Mouse (Mus musculus) lung, adult 18-20 months (tissue): ENCODE results near the gene Hnrnpll.

Experiments
- DNase-seq, 2 experiments: peaks; one replicate each; pipeline ENCODE4 v3.0.0; 2022; ENCODE audit warnings: mixed read lengths in 2 of 2

Hnrnpll gene

DNA sequence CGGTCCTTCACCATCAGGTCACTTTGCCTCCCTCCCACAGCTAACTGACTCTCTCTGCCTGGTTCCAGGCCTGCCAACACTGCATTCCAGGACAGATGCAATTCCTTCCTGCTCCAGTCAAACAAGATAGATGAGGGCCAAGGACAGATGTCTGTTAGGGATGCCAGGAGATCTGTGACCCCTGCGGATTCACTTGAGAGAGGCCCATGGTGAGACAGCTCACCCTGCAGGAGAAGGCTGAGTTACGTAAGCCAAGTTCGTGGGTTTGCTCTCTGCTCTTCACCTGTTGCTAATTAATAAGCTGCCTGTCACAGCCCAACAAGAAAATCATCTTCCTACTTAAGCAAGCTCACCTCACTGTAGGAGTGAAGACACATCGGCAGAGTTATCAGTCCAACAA, 63.1 kb downstream of the Hnrnpll start:
- DNase-seq: no peak

DNA sequence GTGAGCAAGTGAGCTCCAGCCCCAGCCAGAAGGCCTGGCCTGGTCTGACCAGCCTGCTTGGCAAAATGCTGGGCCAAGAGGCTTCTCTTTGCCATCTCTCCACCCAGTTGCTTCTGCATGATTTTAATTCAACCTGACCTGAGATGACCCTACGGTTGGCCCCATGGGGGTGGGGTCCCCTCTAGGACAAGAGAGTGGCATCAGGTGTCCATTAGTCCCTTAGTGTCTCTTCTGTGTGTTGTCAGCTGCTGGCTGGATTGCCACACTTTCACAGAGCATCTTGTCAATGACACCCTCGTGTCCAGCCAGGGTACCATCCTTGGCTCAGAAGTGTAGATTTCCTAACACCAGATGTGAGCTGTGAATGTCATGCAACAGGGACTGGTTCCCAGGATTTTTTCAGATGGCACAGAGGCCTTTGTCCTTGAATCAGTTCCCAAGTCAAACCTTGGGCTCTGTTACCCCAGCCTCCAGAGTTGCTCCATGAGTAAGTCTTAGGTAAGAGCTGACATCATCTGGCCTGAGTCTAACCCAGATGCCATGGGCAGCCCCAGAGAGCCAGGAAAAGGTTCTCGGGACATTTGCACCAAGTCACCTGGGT, 66.9 kb downstream of the Hnrnpll start:
- no peak for DNase-seq

DNA sequence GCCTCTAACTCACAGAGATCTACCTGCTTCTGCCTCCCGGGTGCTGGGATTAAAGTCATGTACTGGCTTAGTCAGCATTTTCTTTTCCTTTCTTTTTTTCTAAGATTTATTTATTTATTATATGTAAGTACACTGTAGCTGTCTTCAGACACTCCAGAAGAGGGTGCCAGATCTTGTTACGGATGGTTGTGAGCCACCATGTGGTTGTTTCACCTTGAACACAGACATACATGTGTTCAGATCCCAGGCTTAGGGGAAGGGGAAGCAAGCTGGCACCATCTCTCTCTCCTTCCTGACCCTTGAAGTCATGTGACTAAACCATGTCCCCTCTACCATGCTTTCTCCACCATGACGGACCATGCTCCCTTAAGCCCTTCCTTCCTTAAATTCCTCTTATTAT, 70.0 kb downstream of the Hnrnpll start:
- DNase-seq: no peak

DNA sequence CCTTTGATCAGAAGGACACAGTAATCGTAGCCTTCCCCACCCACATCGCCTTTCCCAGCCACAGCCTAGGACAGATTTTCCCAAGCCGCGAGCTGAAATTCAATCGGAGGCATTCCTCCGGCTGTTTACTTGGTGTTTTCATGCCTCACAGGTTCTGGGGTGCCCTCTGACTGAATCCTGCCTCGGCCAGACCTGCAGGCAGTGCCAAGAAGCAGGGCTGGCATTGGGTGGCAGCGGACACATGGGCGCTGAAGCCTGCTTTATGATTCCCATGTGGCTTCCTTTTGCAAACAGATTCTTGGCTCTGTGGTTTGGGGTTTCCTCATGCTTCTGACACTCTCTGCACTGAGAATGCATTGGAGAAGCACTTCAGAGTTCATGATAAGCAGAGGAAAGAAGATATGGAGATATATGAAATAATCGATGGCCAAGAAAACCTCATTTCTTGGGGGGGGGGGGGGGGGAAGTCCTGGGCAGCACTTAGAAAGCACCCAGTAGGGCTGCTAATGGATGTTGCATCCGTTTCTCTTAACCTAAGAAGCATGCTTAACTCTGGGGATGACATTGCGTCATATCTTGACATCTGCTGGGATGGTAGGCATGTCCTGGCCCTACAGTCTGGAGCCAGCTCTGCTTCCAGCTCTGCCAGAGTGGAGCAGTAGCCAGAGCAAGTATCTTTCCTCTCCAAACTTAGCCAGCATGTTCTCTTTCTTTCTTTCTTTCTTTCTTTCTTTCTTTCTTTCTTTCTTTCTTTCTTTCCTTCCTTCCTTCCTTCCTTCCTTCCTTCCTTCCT, 70.8 kb downstream of the Hnrnpll start:
- no peak for DNase-seq

DNA sequence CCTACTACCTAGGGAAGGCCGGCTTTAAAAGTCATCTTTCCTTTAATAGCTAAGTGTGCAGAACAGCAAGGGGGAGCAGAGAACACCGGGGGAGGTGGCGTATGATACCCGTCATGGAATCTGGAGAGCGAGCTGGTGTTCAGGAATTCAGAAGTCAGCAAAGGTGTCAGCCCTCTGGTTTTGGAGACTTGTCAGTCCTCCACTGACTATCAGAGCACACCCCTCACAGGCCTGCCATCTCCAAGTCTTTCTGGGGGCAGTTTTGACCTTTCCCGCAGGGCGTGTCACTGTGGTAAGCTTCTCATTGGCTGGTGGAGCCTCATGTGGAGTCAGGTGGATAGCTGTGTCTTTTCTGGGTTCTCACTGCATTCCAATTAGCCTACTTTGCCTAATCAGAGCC, 72.0 kb downstream of the Hnrnpll start:
- no peak for DNase-seq

DNA sequence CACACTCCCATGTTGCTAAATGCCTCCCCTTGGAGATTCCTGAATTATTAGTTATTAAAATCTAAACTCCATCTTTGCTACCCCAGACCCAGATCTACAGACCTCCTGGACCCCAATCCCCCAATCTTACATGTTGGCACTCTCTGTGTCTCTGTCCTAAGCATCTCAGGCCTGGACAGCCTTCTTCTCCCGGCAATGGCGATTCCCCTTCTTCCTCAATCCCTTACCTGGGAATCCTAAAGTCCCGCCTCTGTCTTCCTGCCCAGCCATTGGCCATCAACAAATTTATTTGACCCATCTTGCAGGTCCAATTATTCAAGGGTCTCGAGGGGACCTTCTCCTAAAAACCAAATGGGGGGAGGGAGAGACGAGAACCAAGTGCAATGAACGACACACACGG, 77.7 kb downstream of the Hnrnpll start:
- DNase-seq: no peak

DNA sequence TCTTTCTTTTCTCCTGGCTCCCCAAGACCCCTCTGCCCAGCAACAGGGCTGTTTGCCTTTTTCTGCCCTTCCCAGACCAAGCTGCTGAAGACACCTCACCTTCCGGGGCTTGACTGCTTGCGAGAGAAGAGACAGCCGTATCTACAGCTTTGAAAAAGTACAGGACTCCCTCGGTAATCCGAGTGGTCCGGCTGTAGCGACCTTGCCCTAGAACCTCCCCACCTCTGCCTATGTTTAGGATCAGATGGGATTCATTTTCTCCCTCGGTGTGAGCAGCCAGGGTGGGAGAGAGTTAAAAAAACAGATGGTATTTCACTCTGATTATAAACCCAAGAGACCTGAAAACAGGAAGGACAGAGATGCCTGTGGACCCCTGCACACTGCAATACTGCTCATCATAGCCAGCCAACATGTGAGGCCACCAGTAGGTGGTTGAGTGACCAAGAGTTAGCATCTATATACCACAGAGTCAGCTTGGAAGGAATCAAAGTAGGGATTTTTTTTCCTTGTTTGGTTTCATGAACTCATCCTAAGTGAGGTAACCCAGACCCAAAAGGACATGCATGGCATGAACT, 79.1 kb downstream of the Hnrnpll start:
- no peak for DNase-seq

DNA sequence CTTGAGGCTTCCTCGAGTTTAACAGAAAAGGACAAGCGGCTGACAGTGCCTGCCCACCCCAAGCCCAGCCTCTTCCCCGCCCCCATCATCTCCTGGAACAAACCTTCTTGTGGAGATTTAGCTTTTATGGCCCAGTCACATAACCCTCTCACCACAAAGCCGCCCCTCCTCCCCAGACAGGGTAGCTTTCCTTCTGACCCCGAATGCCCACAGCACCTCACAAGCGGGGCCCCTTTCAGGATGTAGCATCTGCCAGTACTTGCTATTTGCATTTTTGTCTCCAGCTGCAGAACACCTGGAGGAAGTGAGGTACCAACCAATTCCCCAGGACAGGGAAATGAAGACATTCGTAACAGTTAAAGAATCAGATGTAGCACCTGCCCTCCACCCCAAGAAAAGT, 79.6 kb downstream of the Hnrnpll start:
- DNase-seq: no peak

DNA sequence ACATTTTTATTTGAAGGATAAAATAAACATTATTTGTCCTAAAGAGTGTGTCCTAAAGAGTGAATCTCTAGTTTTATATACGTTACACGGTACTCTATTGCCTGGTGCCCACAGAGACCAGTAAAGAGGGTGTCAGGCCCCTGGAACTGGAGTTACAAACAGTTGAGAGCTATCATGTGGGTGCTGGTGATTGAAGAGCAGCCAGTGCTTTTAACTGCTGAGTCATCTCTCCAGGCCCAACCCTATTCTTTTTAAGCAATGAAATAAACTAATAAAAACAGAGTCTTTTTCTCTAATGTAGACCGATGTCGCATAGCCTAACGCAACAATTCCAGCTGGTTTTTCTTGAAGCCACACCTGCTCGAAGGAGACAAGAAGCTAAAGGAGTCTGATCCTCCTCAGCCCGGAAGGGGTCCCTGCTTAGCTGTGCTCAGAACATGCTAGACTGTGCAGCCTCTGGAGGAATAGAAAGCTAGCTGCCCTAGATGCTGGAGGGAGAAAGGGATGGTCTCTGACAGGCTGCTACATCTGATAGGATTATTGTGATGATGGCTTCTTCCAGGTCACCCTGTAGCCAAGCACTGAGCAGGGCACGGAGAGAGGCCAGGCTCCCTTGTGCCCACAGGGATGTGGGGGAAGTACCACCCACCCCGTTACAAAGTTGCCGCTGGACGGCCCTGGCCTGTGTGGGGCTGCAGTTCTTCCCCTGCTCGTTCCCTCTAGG, 80.2 kb downstream of the Hnrnpll start:
- no peak for DNase-seq

DNA sequence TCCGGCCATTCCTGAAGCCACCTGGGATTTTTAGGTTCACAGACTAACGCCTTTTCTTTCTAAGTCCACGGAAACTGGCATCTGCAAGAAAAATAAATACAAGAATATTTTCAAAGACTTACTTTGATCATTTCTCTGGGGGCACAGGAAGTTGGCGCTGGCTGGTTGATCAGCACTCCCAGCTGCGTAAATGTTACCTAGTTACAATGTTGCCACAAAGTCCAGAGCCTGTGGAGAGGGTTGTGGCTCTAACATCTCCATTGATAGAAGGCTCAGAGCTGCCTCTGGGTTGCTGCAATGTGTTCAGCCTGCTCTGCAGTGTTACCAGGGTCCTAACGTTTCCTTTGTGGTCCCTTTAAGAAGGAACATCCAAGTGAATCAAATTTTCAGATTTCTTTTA, 80.8 kb downstream of the Hnrnpll start:
- no peak for DNase-seq

DNA sequence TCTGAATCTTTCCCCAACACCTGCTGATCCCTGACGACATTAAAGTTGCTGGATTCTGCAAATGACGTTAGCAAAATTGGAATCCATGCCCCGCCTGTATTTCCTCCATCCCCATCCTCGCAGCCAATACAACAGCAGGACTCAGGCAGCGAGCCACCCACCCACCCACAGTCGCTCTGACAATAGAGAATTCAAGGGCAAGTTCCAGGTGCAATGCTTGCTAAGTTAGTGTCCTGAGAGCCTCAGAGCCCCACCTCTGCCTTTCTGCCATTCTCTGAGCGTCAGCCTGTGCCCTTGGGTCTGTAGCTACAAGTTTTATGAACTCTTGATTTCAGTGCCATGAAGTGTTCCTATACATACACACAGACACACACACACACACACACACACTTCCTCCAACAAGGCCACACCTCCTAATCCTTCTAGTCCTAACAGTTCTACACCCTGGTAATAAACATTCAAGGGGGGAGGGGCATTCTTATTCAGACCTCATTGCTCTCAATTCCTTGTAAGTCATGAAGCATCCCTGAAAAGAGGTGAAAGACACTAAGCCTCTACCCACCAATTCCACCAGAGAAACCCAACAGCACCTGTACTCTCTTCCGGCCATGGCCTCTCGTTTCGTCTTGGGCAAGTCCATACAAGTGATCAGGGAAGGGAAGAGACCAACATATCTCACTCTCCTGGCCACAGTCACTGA, 81.6 kb downstream of the Hnrnpll start:
- DNase-seq: no peak
